Mouse (Mus musculus): ENCODE data around the gene Ccdc191.

The Ccdc191 gene

GRCm38 (mm10) chr16:43931502-43931901 is 41.9 kb downstream of the Ccdc191 start:
- no peak for DNase-seq (ENCODE audit: low spot score in 2 of 2)

- no peak for DNase-seq (ENCODE audit: low spot score in 2 of 2)
These were observed 42.7 kb downstream of the Ccdc191 start for GRCm38 (mm10) chr16:43932319-43932718.

GRCm38 (mm10) chr16:43933041-43933440 is 43.4 kb downstream of the Ccdc191 start:
- no peak for DNase-seq (ENCODE audit: low spot score in 2 of 2)

- DNase-seq (ENCODE audit: low spot score in 2 of 2), result no peak
These were observed 45.3 kb downstream of the Ccdc191 start for GRCm38 (mm10) chr16:43934856-43935255.

- DNase-seq (ENCODE audit: low spot score in 2 of 2), result no peak
These were observed 45.8 kb downstream of the Ccdc191 start for GRCm38 (mm10) chr16:43935367-43935766.

DNA sequence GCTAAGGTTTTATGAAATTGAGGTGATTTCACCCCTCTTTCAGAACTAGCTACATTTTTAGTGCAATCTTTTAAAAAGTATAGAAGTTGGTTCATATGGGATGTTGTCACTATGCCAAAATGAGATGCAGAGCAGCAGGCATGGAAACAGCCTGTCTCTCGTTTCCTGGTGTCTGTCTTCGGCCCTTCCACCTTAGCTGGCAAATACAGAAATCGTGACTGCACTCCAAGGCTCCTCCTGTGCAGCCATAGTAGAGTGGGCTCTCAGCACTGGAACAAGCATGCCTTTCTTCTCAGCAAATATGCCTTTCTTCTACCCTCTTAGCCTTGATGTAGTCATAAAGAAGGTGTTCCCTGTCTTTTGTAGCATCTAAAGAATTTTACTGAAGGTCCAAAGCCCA is 46.3 kb downstream of the Ccdc191 start:
- DNase-seq (ENCODE audit: low spot score in 2 of 2), result no peak

DNA sequence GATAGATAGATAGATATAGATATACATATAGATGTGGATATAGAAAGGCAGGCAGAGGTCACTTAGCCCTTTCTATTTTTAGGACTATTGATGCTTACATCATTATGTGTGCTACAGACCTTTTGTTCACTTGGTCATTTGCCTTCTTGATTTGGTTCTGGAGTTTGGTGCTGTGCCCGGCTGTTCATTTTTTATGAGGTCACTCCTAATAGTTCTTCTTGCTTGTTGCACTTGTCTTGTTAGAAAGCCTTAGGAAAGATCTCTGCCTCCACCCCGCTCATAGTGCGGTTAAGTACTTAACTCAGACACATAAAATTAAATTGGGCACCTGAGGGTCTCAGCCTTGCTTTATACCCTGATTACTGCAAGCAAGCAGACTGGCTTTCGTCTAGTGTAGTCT is 51.2 kb downstream of the Ccdc191 start:
- DNase-seq (ENCODE audit: low spot score in 2 of 2), result no peak

DNA sequence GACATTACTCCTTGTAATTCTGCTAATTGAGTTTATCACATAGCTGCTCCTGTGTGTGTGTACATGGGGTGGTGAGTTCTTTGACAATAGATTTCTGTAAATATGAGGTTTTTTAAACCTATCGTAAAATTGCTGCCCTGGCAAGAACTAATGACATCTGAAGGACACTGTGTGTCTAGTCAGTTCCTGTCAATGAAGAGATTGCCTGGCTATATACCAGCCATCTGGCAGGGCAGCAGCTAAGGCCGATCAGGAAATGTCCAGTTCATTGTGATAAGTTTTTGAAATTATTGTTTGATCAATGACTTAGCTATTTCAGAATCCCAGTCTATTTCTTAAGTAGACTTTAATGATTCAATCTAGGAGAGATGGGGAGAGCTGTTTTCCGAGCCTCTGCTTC is 55.8 kb downstream of the Ccdc191 start:
- no peak for DNase-seq (ENCODE audit: low spot score in 2 of 2)

DNA sequence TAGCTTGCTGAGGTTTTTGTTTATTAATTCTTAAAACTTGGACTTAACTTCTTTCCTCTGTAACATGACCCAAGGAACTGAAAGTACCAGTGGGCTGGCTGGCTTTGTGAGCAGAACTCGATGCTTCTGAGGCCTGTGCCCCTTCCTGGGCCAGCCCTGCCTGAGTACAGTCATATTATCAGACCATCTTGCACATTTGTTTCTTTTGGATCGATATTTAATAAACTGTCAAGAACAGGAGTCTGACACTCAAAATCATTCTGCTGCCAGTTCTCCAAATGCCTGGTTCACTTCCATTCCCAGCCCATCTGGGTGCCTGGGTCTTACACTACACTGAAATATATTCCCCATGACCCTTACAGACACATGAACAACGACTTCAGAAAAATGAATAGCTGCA is 56.3 kb downstream of the Ccdc191 start:
- no peak for DNase-seq (ENCODE audit: low spot score in 2 of 2)

- no peak for DNase-seq (ENCODE audit: low spot score in 2 of 2)
These were observed 62.0 kb downstream of the Ccdc191 start for GRCm38 (mm10) chr16:43951591-43951990.

DNA sequence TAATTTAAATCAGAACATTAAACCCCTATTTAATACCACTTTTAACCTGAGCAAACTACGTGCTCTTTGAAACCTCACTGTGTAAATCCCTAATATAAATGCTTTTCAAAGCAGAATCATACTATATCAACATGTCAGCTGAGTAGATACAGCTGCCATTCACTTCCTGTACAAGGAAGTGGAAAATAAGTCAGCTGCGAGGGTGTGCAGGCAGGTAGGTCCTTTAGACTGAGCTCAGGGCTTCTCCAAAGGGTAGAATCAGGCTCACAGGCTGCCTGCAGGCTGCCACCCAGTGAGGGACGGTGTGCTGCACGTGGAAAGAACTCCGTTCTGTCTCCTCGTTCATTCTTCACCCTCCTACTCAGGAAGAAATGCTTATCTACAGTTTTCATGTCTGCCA is 65.3 kb downstream of the Ccdc191 start:
- DNase-seq (ENCODE audit: low spot score in 2 of 2), result peak in 1 of 2 experiments; percentile 27

DNA sequence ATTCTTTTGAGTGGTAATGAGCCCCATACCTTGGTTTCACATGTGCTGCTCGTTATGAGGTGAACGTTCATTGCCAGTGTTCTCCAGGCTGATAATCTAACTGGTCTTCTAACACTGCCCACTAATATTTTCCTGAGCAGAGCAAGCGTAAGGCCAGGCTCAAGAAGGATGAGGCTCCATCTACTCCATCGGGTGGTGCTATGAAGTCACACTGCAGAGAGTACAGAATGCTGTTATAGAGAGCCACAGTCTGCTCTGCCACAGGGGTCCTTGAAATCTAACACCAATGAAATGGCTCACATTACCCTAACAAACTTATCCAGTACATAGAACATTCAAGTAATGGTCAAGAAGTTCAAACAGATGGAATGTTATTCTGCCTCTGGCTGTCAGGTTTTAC is 68.4 kb downstream of the Ccdc191 start:
- DNase-seq (ENCODE audit: low spot score in 2 of 2), result no peak

GRCm38 (mm10) chr16:43963291-43963690 is 73.7 kb downstream of the Ccdc191 start:
- DNase-seq (ENCODE audit: low spot score in 2 of 2), result no peak

- DNase-seq (ENCODE audit: low spot score in 2 of 2), result no peak
These were observed 74.2 kb downstream of the Ccdc191 start for GRCm38 (mm10) chr16:43963780-43964179.

DNA sequence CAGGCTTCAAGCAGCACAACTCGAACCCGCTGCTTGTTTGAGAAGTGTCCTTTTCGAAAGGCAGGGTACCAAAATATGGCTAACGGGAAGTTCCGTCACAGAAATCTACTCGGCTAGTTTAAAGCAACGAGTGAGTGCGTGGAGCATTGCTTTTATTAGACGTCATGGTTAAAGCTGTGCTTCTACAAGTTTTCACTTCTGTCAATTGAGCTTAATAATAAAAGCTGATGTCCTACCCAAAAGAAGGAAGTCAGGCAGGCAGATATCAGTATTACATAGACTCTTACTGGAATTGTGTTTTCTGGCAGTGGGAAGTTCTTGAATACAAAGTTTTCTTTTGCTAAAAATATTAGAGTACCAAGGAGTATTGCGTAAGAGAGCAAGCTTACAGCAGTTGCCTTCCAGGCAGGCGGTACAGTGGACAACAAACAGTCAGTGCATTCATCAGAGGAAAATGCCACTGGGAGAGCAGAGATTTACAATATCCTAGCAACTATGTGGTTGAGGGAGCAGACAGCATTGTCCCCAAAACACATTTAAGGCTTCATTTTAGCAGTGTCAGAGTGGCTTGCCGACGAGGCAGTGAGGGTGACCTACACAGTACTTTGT is 76.3 kb downstream of the Ccdc191 start:
- DNase-seq (ENCODE audit: low spot score in 2 of 2), result no peak

DNA sequence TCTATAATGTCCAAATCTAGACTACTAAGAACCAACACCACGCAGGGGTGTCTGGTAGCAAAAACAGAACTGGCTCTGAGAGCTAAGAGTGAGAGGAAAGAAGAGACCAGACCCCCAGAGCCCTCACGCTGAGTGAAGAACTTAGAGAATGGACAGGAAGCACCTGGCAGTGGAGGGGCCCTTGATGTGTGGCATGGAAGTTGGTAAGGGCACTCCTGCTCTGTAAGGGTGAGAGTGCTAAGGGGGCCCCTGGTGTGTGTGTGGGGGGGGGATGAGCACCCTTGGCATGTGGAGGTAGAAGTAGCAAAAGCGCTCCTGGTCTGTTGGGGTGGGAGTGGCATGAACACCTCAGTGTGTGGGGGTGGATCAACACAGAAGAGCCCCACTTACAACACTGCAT is 80.8 kb downstream of the Ccdc191 start:
- DNase-seq (ENCODE audit: low spot score in 2 of 2), result peak; percentile 47 to 48

- no peak for DNase-seq (ENCODE audit: low spot score in 2 of 2)
These were observed 81.6 kb downstream of the Ccdc191 start for GRCm38 (mm10) chr16:43971189-43971588.

GRCm38 (mm10) chr16:43971741-43972140 is 82.1 kb downstream of the Ccdc191 start:
- DNase-seq (ENCODE audit: low spot score in 2 of 2), result no peak

DNA sequence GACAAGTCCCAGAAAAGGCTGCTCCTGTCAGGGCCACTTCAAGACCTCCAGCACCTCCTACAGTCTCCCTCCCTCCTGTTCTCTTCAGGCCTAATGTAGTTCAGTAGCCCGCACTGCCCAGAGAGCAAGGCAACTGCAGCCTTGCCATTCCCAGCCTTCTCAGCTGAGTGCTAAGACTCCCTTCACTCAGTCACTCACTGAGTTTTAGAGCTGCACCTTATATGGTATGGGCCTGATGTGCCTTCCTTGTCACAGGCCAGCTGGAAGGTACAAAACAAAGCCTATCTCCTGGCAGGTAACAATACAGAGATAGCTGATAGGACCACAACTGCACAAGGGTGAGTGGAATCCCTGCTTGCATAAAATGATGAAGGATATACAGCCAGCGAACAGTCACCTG is 82.8 kb downstream of the Ccdc191 start:
- no peak for DNase-seq (ENCODE audit: low spot score in 2 of 2)

DNA sequence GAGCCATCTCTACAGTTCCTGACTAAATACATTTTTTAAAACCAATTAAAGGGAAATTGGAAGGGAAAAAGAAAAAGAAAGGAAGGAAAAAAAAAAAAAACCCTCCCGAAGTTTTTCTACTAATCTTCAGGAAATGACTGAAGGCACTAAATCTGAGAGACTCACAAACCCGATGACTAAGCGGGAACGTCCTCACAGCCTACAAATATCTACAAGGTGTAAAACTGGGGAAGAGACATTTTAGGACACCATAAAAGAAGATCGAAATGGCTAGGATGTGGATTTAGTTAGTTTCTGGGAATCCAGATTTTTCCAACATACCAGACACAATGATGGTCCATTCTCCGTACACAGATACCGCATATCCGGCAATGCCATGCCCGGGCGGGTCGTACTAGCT is 83.5 kb downstream of the Ccdc191 start:
- no peak for DNase-seq (ENCODE audit: low spot score in 2 of 2)

DNA sequence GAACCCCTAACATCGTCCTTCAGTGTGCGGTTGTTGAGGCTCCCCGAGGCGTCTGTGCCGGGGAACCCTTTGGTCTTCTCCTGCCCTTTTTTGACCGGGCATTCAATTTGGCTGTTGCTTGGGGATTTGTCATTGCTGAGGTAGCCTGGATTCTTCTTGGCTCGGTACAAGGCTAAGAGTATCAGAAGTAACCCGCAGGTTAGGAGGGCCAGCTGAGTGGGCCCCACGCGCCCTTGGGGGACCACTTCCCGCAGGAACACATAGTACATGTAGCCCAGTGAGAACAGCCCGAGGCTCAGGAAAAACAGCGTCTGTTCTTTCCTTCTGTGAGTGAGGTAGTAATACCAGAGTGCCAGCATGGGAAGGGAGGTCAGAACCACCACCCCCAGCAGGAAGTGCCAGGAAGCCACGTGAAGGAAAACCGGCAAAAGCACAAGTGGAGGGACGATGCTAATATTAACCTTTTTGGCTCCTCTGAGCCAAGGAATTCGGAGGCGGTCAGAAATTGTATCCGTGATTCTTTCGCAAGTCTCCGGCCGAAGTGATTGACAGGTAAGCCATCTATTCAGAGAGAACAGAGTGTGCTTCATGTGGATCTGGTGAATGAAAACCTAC is 84.1 kb downstream of the Ccdc191 start:
- no peak for DNase-seq (ENCODE audit: low spot score in 2 of 2)

GRCm38 (mm10) chr16:43979010-43979327 is 89.4 kb downstream of the Ccdc191 start:
- DNase-seq (ENCODE audit: low spot score in 2 of 2), result no peak

- DNase-seq (ENCODE audit: low spot score in 2 of 2), result peak; percentile 44 to 58
These were observed 89.9 kb downstream of the Ccdc191 start, which contains the start of gene Zdhhc23 for GRCm38 (mm10) chr16:43979328-43980109. Gene Zdhhc23 (minus strand): TSS chr16:43979791.
